Mouse (Mus musculus) liver, embryonic 16.5 days (tissue): ENCODE data around the gene Grik3. TPM values are rescaled to one million over a fixed set of nuclear protein-coding genes. Genes with fewer than 3 reads are reported as not detected.

Source experiments
- ATAC-seq: fragments of 200-750 bp; cut with Nextera tagmentation; 2 replicates; pipeline ENCODE4 v1.8.0; 2017; ENCODE audit warnings: low read depth, mild to moderate bottlenecking, moderate number of reproducible peaks, moderate library complexity
- H3K27ac ChIP-seq: fragments of 300-500 bp; sonication (generic); 2 replicates; pipeline ENCODE4 v1.5.1; 2014; ENCODE audit warnings: mild to moderate bottlenecking, low read length
- H3K27me3 ChIP-seq: fragments of 300-500 bp; sonication (generic); 2 replicates; pipeline ENCODE4 v1.6.1; 2014; ENCODE audit warnings: low read depth, low read length, mixed read lengths; ENCODE audit not compliant: control insufficient read depth, insufficient read depth
- H3K36me3 ChIP-seq: fragments of 300-500 bp; sonication (generic); 2 replicates; pipeline ENCODE4 v1.6.1; 2014; ENCODE audit warnings: mild to moderate bottlenecking; ENCODE audit not compliant: control insufficient read depth, insufficient read depth
- H3K4me1 ChIP-seq: fragments of 300-500 bp; sonication (generic); 2 replicates; pipeline ENCODE4 v1.6.1; 2014; ENCODE audit warnings: low read depth, low read length, mixed read lengths; ENCODE audit not compliant: control insufficient read depth
- H3K4me2 ChIP-seq: fragments of 300-500 bp; sonication (generic); 2 replicates; pipeline ENCODE4 v1.6.1; 2014; ENCODE audit warnings: low read depth, low read length, mixed read lengths
- H3K4me3 ChIP-seq: fragments of 300-500 bp; sonication (generic); 2 replicates; pipeline ENCODE4 v1.5.1; 2014; ENCODE audit warnings: low read depth, mild to moderate bottlenecking, low read length
- H3K9ac ChIP-seq: fragments of 300-500 bp; sonication (generic); 2 replicates; pipeline ENCODE4 v1.6.1; 2014; ENCODE audit warnings: low read depth, low read length
- H3K9me3 ChIP-seq: fragments of 300-500 bp; sonication (generic); replicated peaks from 2 replicates; pipeline ENCODE4 v1.6.1; 2016; ENCODE audit warnings: low read length; ENCODE audit not compliant: control insufficient read depth
- WGBS: fragments of 180-500 bp; shearing (Covaris S2); extraction: QIAGEN DNeasy Blood & Tissue Kit; methylation state at CpG from one replicate; pipeline ENCODE4 v1.1.7; 2014; ENCODE audit not compliant: insufficient replicate concordance; 5-methylcytosine and 5-hydroxymethylcytosine counted together
- polyA plus RNA-seq: library from polyadenylated mRNA; unstranded; fragments of >200 nt; fragmentation: Nextera tagmentation; extraction: Ambion mirVana; gene quantifications from 2 replicates; pipeline ENCODE4 v1.2.1, GENCODE M21; 2015

Gene Grik3
- polyA plus RNA-seq, 1 experiment from 2014 or later: not detected

DNA sequence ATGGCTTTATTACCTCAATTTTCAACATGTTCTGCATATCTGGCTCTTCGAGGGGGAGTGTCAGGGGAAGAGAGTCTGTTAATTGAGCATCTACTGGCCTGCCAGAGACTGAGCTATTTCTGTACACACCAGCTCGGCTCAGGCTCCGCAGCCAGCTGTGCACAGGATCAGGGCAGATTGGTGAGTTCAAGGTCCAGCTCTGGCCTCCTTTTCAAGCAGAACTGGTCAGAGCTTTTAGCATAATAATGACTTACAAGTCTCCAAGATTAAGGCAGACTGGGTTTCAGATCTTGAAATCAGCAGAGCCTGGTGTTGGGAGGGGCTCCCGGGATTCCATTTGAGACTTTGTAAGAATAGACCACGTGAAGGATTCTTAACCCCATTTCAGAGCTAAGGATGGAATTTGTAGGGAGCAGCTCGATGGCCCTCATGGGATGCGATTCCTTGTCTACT lies 55.3 kb downstream of the Grik3 start:
- H3K4me3 ChIP-seq: no peak overlapping the region
- no peak overlapping the region for H3K27ac ChIP-seq
- no peak overlapping the region for H3K4me2 ChIP-seq
- H3K9me3 ChIP-seq: no peaks in the 10 kb centered on the region
- 40% methylated on average over 7 of the region's 7 CpGs for WGBS
- H3K4me1 ChIP-seq: no peaks in the 10 kb centered on the region
- H3K9ac ChIP-seq: no peak overlapping the region
- H3K36me3 ChIP-seq: no peaks in the 10 kb centered on the region
- no peaks in the 10 kb centered on the region for H3K27me3 ChIP-seq
- no peak for ATAC-seq

DNA sequence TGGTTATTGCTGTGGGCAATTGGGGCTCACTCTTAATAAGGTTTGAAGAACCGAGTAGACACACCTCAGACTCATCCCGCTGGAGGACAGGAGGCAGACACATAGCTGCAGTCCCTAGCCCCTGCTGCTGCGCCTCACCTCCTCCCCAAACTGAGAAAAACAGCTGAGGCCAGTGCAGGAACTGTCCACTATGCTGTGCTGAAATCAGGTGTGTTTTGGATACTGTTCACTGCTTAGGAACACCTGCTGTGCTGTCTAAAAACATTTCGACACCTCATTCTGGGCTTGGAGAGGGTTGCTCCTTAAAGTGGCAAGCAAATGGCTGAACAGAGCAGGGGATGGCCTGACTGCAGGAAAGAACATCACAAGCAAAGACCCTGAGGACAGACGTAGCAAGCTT lies 57.7 kb downstream of the Grik3 start:
- no peak for ATAC-seq
- Histone ChIP-seq H3K4me3 (no peak overlapping the region), H3K27ac (no peak overlapping the region), H3K9me3 (no peaks in the 10 kb centered on the region), H3K4me1 (no peaks in the 10 kb centered on the region), H3K27me3 (no peaks in the 10 kb centered on the region), H3K4me2 (no peak overlapping the region), H3K9ac (no peak overlapping the region), H3K36me3 (no peaks in the 10 kb centered on the region)
- WGBS: 37% methylated on average over 5 of the region's 5 CpGs

- ATAC-seq: no peak
- no peaks in the 10 kb centered on the region for H3K36me3 ChIP-seq
- no peak overlapping the region for H3K27ac ChIP-seq
- H3K27me3 ChIP-seq: no peaks in the 10 kb centered on the region
- WGBS: 68% methylated on average over 9 of the region's 9 CpGs
- H3K4me1 ChIP-seq: no peaks in the 10 kb centered on the region
- no peak overlapping the region for H3K9ac ChIP-seq
- no peak overlapping the region for H3K4me3 ChIP-seq
- no peaks in the 10 kb centered on the region for H3K9me3 ChIP-seq
- no peak overlapping the region for H3K4me2 ChIP-seq
Observed at GRCm38 (mm10) chr4:125553754-125554153, 63.3 kb downstream of the Grik3 start.

GRCm38 (mm10) chr4:125556405-125557308 lies 66.2 kb downstream of the Grik3 start:
- Histone ChIP-seq H3K4me1 (no peaks in the 10 kb centered on the region), H3K9me3 (no peaks in the 10 kb centered on the region), H3K9ac (no peak overlapping the region), H3K4me3 (no peak overlapping the region), H3K27ac (no peak overlapping the region), H3K27me3 (no peaks in the 10 kb centered on the region), H3K4me2 (no peak overlapping the region), H3K36me3 (no peaks in the 10 kb centered on the region)
- WGBS: 57% methylated on average over 14 of the region's 14 CpGs
- ATAC-seq: no peak

DNA sequence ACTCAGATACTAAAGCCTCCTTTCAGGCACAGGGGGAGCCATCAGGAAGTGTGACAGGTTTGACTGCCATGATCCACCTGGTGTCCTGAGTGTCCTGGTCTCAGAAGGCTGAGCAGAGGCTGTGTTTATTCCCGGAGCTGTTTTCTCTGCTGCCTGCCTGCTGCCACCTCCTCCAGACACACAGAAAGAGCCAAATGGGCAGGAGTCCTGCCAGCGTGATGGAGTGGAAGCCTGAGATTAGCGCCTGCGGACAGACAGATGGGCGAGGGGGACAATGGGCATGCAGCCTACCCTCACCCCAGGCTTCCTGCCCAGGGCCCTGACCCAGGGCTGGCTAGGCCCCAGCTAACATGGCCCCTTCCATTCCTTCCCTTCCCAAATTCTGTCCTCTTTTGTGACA lies 69.1 kb downstream of the Grik3 start:
- WGBS: 38% methylated on average over 5 of the region's 5 CpGs
- Histone ChIP-seq H3K9me3 (no peaks in the 10 kb centered on the region), H3K27ac (no peak overlapping the region), H3K4me3 (no peak overlapping the region), H3K4me2 (no peak overlapping the region), H3K27me3 (no peaks in the 10 kb centered on the region), H3K9ac (no peak overlapping the region), H3K36me3 (no peaks in the 10 kb centered on the region), H3K4me1 (no peaks in the 10 kb centered on the region)
- no peak for ATAC-seq

- H3K27ac ChIP-seq: no peak overlapping the region
- ATAC-seq: no peak
- no peaks in the 10 kb centered on the region for H3K9me3 ChIP-seq
- H3K4me1 ChIP-seq: no peaks in the 10 kb centered on the region
- H3K4me2 ChIP-seq: no peak overlapping the region
- no peaks in the 10 kb centered on the region for H3K36me3 ChIP-seq
- H3K27me3 ChIP-seq: no peaks in the 10 kb centered on the region
- no peak overlapping the region for H3K4me3 ChIP-seq
- 15% methylated on average over 2 of the region's 2 CpGs for WGBS
- H3K9ac ChIP-seq: no peak overlapping the region
Observed at GRCm38 (mm10) chr4:125560806-125561205, 70.3 kb downstream of the Grik3 start.

DNA sequence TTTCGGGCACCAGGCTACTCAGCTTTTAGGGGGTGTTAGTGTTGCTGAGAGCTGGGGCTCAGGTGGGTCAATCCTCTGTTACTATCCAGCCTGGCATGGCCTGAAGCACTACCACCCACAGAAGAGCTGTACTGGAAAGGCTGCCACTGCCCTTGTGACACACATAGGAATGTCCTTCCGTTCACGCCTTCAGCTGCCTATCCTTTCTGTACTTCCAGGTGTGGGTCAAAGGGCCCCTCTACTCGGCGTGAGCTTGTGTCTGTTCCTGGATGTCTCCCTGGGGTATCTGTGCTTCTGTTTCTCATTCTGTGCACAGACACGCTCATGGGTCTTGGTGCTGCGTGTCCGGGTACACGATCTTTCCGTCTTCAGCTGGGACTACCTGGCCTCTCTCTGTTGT lies 73.1 kb downstream of the Grik3 start:
- Histone ChIP-seq H3K4me2 (no peak overlapping the region), H3K9me3 (no peaks in the 10 kb centered on the region), H3K9ac (no peak overlapping the region), H3K27me3 (no peaks in the 10 kb centered on the region), H3K36me3 (no peaks in the 10 kb centered on the region), H3K27ac (no peak overlapping the region), H3K4me3 (no peak overlapping the region), H3K4me1 (no peaks in the 10 kb centered on the region)
- ATAC-seq: no peak
- WGBS: 73% methylated on average over 10 of the region's 10 CpGs

GRCm38 (mm10) chr4:125564008-125564710 lies 73.7 kb downstream of the Grik3 start:
- Histone ChIP-seq H3K27ac (no peak overlapping the region), H3K9me3 (no peaks in the 10 kb centered on the region), H3K4me2 (no peak overlapping the region), H3K36me3 (no peaks in the 10 kb centered on the region), H3K27me3 (no peaks in the 10 kb centered on the region), H3K9ac (no peak overlapping the region), H3K4me1 (no peaks in the 10 kb centered on the region), H3K4me3 (no peak overlapping the region)
- no peak for ATAC-seq
- WGBS: 52% methylated on average over 17 of the region's 17 CpGs
